8 mouse cellular contexts compared by ENCODE assay signal in the genomic region with DNA sequence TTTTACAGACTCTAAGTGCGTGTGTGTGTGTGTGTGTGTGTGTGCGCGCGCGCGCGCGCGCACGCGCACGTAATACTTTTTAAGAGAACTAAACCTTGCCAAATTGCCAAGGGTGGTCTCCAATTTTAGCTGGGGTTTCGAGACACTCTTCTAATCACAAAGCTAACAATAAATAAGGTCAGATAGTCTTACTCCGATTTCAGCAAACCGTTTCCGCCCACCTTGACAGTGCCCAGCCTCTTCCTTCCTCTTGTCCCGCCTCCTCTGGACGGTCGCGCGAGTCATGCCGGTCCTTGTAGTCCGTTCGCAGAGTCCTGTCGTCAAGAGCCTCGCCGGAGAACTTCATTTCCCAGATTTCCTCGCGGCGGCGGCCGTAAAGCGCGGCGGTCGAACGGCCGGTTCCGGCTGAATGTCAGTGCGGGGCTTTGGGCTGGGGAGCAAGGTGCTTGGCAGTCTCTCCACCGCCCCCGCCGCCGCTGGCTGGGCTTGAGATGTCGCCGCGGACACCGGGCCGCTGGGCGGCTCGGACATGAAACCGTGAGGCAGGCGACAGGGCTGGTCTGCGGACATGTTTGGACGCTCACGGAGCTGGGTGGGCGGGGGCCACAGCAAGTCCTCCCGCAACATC. TPM values are rescaled to one million over a fixed set of nuclear protein-coding genes. Genes with fewer than 3 reads are reported as not detected.
DNase-seq lines count a peak whose midpoint lies in the region; ATAC-seq lines count a peak whose summit lies in the region.

TSS of gene Clec16a (plus strand) at position 345 of the 628 bp plus-strand sequence.

- H3K27me3 ChIP-seq in heart, embryonic 10.5 days (ENCODE audit: insufficient read depth, poor library complexity, severe bottlenecking): no peaks in the 10 kb centered on the region
- H3K27me3 ChIP-seq in kidney, embryonic 15.5 days: no peaks in the 10 kb centered on the region

- ATAC-seq in erythroblast, adult 5-6 weeks (replicated peaks; ENCODE audit: low FRiP score, poor library complexity, severe bottlenecking): peak; percentile 89
- peak; percentile 91 for ATAC-seq in kidney, embryonic 15.5 days (replicated peaks; ENCODE audit: low FRiP score)
- peak; percentile 89 for ATAC-seq in monocyte, adult 5-6 weeks (replicated peaks; ENCODE audit: insufficient number of reproducible peaks, low FRiP score, low TSS enrichment, poor library complexity, severe bottlenecking)

- H3K36me3 ChIP-seq in heart, embryonic 10.5 days: peaks cover 3% of the 10 kb centered on the region; the same call in 1 of the 2 replicates
- H3K36me3 ChIP-seq in kidney, embryonic 15.5 days: no peaks in the 10 kb centered on the region

- peak within 1 kb of the TSS; percentile 96 for H3K4me3 ChIP-seq in heart, embryonic 10.5 days
- H3K4me3 ChIP-seq in kidney, embryonic 15.5 days (replicated peaks): peak within 1 kb of the TSS; percentile 96

- H3K4me2 ChIP-seq in kidney, embryonic 15.5 days: peak within 1 kb of the TSS; percentile 68

- peak; percentile 96 to 97 for DNase-seq in B cell, adult 2 months
- DNase-seq in brain, adult 2 months (ENCODE audit: low read depth, low spot score): peak; percentile 99
- DNase-seq in heart, embryonic 10.5 days (ENCODE audit: low spot score): peak; percentile 99
- DNase-seq in liver: peak; percentile 95
- peak; percentile 95 to 97 for DNase-seq in spleen, postnatal 4 days (ENCODE audit: low spot score in 2 of 2)

- H3K9ac ChIP-seq in kidney, embryonic 15.5 days: peak within 1 kb of the TSS; percentile 87

- peaks cover 38% of the 10 kb centered on the region for H3K4me1 ChIP-seq in heart, embryonic 10.5 days
- peaks cover 44% of the 10 kb centered on the region for H3K4me1 ChIP-seq in kidney, embryonic 15.5 days

- H3K27ac ChIP-seq in heart, embryonic 10.5 days: peak within 1 kb of the TSS; percentile 88
- H3K27ac ChIP-seq in kidney, embryonic 15.5 days: peak within 1 kb of the TSS; percentile 78

- under 1% methylated on average over 58 of the region's 58 CpGs for WGBS in heart, embryonic 10.5 days
- under 1% methylated on average over 58 of the region's 58 CpGs for WGBS in kidney, embryonic 15.5 days

- no peaks in the 10 kb centered on the region for H3K9me3 ChIP-seq in heart, embryonic 10.5 days
- no peaks in the 10 kb centered on the region for H3K9me3 ChIP-seq in kidney, embryonic 15.5 days (replicated peaks)

RNA-seq across cellular contexts. Expression of gene Clec16a, which starts in this region (rescaled TPM):
- total RNA-seq in erythroblast, adult 5-6 weeks (2015; ENCODE audit: low replicate concordance): 4.0 and 6.9 TPM in 2 replicates
- total RNA-seq in erythroblast, adult 5-6 weeks (2017; ENCODE audit: low replicate concordance): 4.6 and 5.4 TPM in 2 replicates
- 24.5 and 27.3 TPM in 2 replicates for polyA plus RNA-seq in heart, embryonic 10.5 days (2016; fragmentation: Nextera tagmentation; extraction: Ambion mirVana)
- polyA plus RNA-seq in kidney, embryonic 15.5 days (2015; fragmentation: Nextera tagmentation; extraction: Ambion mirVana): 34.7 and 35.0 TPM in 2 replicates
- total RNA-seq in monocyte, adult 5-6 weeks (2017): 14.0 to 27.1 TPM (median 19.1 TPM) in 3 replicates

Comparison
In these comparisons a context has a peak if more than half of its experiments do, and no peak if none do; other contexts are left out.
1. Peak in every context shown above with its lines: DNase-seq, ATAC-seq, H3K4me3 ChIP-seq and H3K27ac ChIP-seq.